Mouse (Mus musculus): ENCODE measurements around the gene Ppp2r2d. TPM values are rescaled to one million over a fixed set of nuclear protein-coding genes. Genes with fewer than 3 reads are reported as not detected.
A peak's percentile ranks its signal among the peaks of the same experiment; 100 is the strongest.

Gene Ppp2r2d
- polyA plus RNA-seq (2015; fragmentation: Nextera tagmentation; extraction: Ambion mirVana) = 22.7 and 26.6 TPM in 2 replicates

DNA sequence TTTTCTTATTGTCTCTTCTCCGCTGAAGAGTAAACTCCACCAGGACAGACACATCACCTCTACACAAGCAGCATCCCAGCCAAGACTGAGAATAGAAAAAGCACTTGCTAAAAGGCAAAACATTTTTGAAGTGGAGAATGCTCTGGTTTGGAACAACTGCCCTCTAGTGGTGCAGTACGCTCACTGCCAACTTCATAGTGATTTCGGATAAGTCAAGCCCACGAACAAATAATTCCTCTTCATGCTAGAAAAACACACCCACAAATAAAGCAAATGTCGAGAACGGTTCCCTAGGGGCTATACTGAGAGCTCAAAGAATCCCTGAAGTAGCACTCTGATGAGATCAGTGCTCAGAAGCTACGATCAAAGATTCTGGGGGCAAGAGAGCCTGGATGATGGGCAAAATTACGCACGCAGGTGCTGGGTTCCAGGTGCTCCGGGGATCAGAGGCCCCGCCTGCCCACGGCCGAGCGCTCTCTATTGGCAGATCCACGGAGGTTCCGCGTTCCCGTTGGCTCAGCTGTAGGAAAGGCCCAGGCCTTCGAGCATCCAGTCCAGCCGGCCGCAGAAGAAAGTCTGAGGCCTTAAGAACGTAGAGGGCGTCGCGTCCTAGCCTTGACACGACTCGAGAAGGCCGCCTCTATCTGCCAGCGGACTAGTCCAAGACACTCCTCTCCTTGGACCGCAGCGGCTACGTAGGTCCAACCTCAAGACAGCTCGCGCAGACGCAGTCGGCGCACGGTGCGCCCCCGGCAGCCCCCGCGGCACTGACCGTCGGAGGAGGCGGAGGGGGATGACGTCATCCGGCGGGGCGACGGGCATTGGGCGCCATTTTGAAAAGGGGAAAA is at the start of gene Ppp2r2d, which contains the start of gene Mapk1ip1:
Gene Ppp2r2d, plus strand, starts transcription at position 536 of the 848 bp plus-strand sequence.
Gene Mapk1ip1, minus strand, starts transcription at position 730 of the 848 bp plus-strand sequence.
- peaks cover 6% of the 10 kb centered on the region; the same call in 1 of the 2 replicates for H3K36me3 ChIP-seq (ENCODE audit: control insufficient read depth, insufficient read depth)
- under 1% methylated on average over 51 of the region's 51 CpGs for WGBS
- H3K9ac ChIP-seq (ENCODE audit: low read length) = peak within 1 kb of the TSS; percentile 99
- peak; percentile 95 for ATAC-seq (replicated peaks; ENCODE audit: extremely low read depth, insufficient read depth, low FRiP score)
- H3K27me3 ChIP-seq (ENCODE audit: control insufficient read depth, insufficient read depth, low read length) = no peaks in the 10 kb centered on the region
- H3K4me1 ChIP-seq (ENCODE audit: control insufficient read depth, insufficient read depth, low read length) = peaks cover 34% of the 10 kb centered on the region
- no peaks in the 10 kb centered on the region for H3K9me3 ChIP-seq (replicated peaks; ENCODE audit: control insufficient read depth, low read length)
- H3K4me3 ChIP-seq (ENCODE audit: low read length) = peak within 1 kb of the TSS; percentile 99
- H3K27ac ChIP-seq (ENCODE audit: low read length) = peak within 1 kb of the TSS; percentile 97
- peak within 1 kb of the TSS; percentile 94 for H3K4me2 ChIP-seq (ENCODE audit: low read depth, low read length)

- WGBS = 5% methylated on average over 4 of the region's 4 CpGs
- H3K4me1 ChIP-seq (ENCODE audit: control insufficient read depth, insufficient read depth, low read length) = no peaks in the 10 kb centered on the region
- H3K36me3 ChIP-seq (ENCODE audit: control insufficient read depth, insufficient read depth) = no peaks in the 10 kb centered on the region
- no peak overlapping the region for H3K4me2 ChIP-seq (ENCODE audit: low read depth, low read length)
- peaks cover 11% of the 10 kb centered on the region for H3K9me3 ChIP-seq (replicated peaks; ENCODE audit: control insufficient read depth, low read length)
- H3K9ac ChIP-seq (ENCODE audit: low read length) = no peak overlapping the region
- H3K27me3 ChIP-seq (ENCODE audit: control insufficient read depth, insufficient read depth, low read length) = no peaks in the 10 kb centered on the region
- no peak overlapping the region for H3K4me3 ChIP-seq (ENCODE audit: low read length)
- H3K27ac ChIP-seq (ENCODE audit: low read length) = no peak overlapping the region
- no peak for ATAC-seq (replicated peaks; ENCODE audit: extremely low read depth, insufficient read depth, low FRiP score)
Measured at GRCm38 (mm10) chr7:138803386-138803785, 42.5 kb upstream of the Ppp2r2d start.

DNA sequence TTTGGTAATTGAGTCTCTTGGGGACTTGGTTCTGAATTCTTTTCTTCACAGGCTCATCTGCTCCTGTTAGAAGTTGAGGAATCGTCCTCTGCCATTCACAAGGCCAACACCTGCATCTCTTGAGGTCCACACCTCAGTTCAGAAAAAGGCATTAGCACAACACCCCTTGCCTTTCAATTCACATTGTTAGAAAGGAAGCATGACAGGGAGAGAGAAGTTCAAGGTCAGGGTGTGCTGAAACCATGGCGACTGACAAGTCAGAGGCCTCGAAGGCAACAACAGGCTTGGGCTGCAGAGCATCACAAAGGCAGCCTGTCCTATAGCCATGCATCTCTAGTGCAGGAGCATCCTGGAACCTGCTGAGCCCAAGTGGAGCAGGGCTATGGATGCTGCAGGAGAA is 38.7 kb upstream of the Ppp2r2d start:
- Histone ChIP-seq H3K4me2 (ENCODE audit: low read depth, low read length) (no peak overlapping the region), H3K4me3 (ENCODE audit: low read length) (no peak overlapping the region), H3K9ac (ENCODE audit: low read length) (no peak overlapping the region), H3K27me3 (ENCODE audit: control insufficient read depth, insufficient read depth, low read length) (no peaks in the 10 kb centered on the region), H3K9me3 (replicated peaks; ENCODE audit: control insufficient read depth, low read length) (peaks cover 11% of the 10 kb centered on the region), H3K27ac (ENCODE audit: low read length) (no peak overlapping the region), H3K4me1 (ENCODE audit: control insufficient read depth, insufficient read depth, low read length) (no peaks in the 10 kb centered on the region), H3K36me3 (ENCODE audit: control insufficient read depth, insufficient read depth) (no peaks in the 10 kb centered on the region)
- 75% methylated on average over 3 of the region's 3 CpGs for WGBS
- ATAC-seq (replicated peaks; ENCODE audit: extremely low read depth, insufficient read depth, low FRiP score) = no peak

- ATAC-seq (replicated peaks; ENCODE audit: extremely low read depth, insufficient read depth, low FRiP score) = no peak
- no peaks in the 10 kb centered on the region for H3K36me3 ChIP-seq (ENCODE audit: control insufficient read depth, insufficient read depth)
- no peak overlapping the region for H3K4me3 ChIP-seq (ENCODE audit: low read length)
- no peaks in the 10 kb centered on the region for H3K9me3 ChIP-seq (replicated peaks; ENCODE audit: control insufficient read depth, low read length)
- no peak overlapping the region for H3K9ac ChIP-seq (ENCODE audit: low read length)
- H3K4me2 ChIP-seq (ENCODE audit: low read depth, low read length) = no peak overlapping the region
- no peak overlapping the region for H3K27ac ChIP-seq (ENCODE audit: low read length)
- WGBS = 70% methylated on average over 11 of the region's 11 CpGs
- no peaks in the 10 kb centered on the region for H3K4me1 ChIP-seq (ENCODE audit: control insufficient read depth, insufficient read depth, low read length)
- H3K27me3 ChIP-seq (ENCODE audit: control insufficient read depth, insufficient read depth, low read length) = no peaks in the 10 kb centered on the region
Measured at GRCm38 (mm10) chr7:138813213-138813875, 32.5 kb upstream of the Ppp2r2d start.

DNA sequence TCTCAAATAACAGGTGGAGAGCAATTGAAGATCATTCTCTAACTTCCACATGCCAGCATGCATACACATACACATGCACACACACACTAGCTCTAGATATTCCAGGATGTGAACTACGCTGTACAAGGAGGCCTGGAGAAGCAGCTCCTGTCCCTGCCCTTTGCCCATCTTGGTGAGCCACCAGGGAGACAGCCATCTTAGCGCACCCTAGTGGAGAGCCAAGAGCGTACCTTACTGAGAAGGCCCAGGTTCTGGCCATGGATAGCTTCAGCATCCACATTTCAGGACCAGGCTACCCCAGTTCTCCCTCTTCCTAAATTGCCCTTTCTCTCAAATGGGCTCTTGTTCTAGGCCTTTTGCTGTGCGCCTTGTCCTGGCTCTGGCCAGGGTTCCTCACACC is 27.6 kb upstream of the Ppp2r2d start:
- Histone ChIP-seq H3K4me3 (ENCODE audit: low read length) (no peak overlapping the region), H3K27ac (ENCODE audit: low read length) (no peak overlapping the region), H3K4me2 (ENCODE audit: low read depth, low read length) (no peak overlapping the region), H3K4me1 (ENCODE audit: control insufficient read depth, insufficient read depth, low read length) (no peaks in the 10 kb centered on the region), H3K27me3 (ENCODE audit: control insufficient read depth, insufficient read depth, low read length) (peaks cover 2% of the 10 kb centered on the region; the same call in 1 of the 2 replicates), H3K9ac (ENCODE audit: low read length) (no peak overlapping the region), H3K9me3 (replicated peaks; ENCODE audit: control insufficient read depth, low read length) (no peaks in the 10 kb centered on the region), H3K36me3 (ENCODE audit: control insufficient read depth, insufficient read depth) (no peaks in the 10 kb centered on the region)
- WGBS = 53% methylated on average over 4 of the region's 4 CpGs
- no peak for ATAC-seq (replicated peaks; ENCODE audit: extremely low read depth, insufficient read depth, low FRiP score)

- Histone ChIP-seq H3K9me3 (replicated peaks; ENCODE audit: control insufficient read depth, low read length) (no peaks in the 10 kb centered on the region), H3K27me3 (ENCODE audit: control insufficient read depth, insufficient read depth, low read length) (peaks cover 2% of the 10 kb centered on the region; the same call in 1 of the 2 replicates), H3K4me1 (ENCODE audit: control insufficient read depth, insufficient read depth, low read length) (no peaks in the 10 kb centered on the region), H3K9ac (ENCODE audit: low read length) (no peak overlapping the region), H3K27ac (ENCODE audit: low read length) (no peak overlapping the region), H3K36me3 (ENCODE audit: control insufficient read depth, insufficient read depth) (no peaks in the 10 kb centered on the region), H3K4me2 (ENCODE audit: low read depth, low read length) (no peak overlapping the region), H3K4me3 (ENCODE audit: low read length) (no peak overlapping the region)
- ATAC-seq (replicated peaks; ENCODE audit: extremely low read depth, insufficient read depth, low FRiP score) = no peak
- WGBS = 65% methylated on average over 6 of the region's 6 CpGs
Measured at GRCm38 (mm10) chr7:138824423-138824822, 21.5 kb upstream of the Ppp2r2d start.

GRCm38 (mm10) chr7:138824995-138825756 is 20.7 kb upstream of the Ppp2r2d start:
- H3K27me3 ChIP-seq (ENCODE audit: control insufficient read depth, insufficient read depth, low read length) = peaks cover 2% of the 10 kb centered on the region; the same call in 1 of the 2 replicates
- no peak overlapping the region for H3K4me3 ChIP-seq (ENCODE audit: low read length)
- 80% methylated on average over 19 of the region's 19 CpGs for WGBS
- no peaks in the 10 kb centered on the region for H3K36me3 ChIP-seq (ENCODE audit: control insufficient read depth, insufficient read depth)
- no peaks in the 10 kb centered on the region for H3K9me3 ChIP-seq (replicated peaks; ENCODE audit: control insufficient read depth, low read length)
- H3K4me1 ChIP-seq (ENCODE audit: control insufficient read depth, insufficient read depth, low read length) = no peaks in the 10 kb centered on the region
- H3K27ac ChIP-seq (ENCODE audit: low read length) = no peak overlapping the region
- H3K4me2 ChIP-seq (ENCODE audit: low read depth, low read length) = no peak overlapping the region
- no peak overlapping the region for H3K9ac ChIP-seq (ENCODE audit: low read length)
- no peak for ATAC-seq (replicated peaks; ENCODE audit: extremely low read depth, insufficient read depth, low FRiP score)

DNA sequence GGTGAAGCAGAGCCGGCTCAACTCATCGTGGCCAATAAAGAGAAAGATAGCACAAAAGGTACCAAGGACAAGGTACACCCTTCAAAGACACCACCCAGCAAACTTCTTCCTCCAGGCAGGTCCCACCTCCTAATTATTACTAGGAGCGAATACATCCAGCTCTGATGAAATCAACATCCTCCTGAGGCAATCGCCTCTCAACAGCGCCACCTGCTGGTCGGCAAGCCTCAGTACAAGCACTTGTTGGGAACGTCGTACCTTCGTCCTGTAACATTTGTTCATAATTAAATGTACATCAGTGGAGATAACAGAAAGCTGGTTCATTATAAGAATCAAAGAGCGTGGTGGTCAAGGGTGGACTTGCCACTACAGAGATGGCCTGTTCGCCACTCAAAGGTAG is 18.1 kb upstream of the Ppp2r2d start:
- no peak for ATAC-seq (replicated peaks; ENCODE audit: extremely low read depth, insufficient read depth, low FRiP score)
- H3K27me3 ChIP-seq (ENCODE audit: control insufficient read depth, insufficient read depth, low read length) = no peaks in the 10 kb centered on the region
- WGBS = 12% methylated on average over 11 of the region's 11 CpGs

More for the DNA sequence above, 18.1 kb upstream of the Ppp2r2d start:
- no peaks in the 10 kb centered on the region for H3K9me3 ChIP-seq (replicated peaks; ENCODE audit: control insufficient read depth, low read length)
- H3K27ac ChIP-seq (ENCODE audit: low read length) = no peak overlapping the region
- H3K4me1 ChIP-seq (ENCODE audit: control insufficient read depth, insufficient read depth, low read length) = no peaks in the 10 kb centered on the region
- H3K9ac ChIP-seq (ENCODE audit: low read length) = no peak overlapping the region
- no peak overlapping the region for H3K4me2 ChIP-seq (ENCODE audit: low read depth, low read length)
- H3K4me3 ChIP-seq (ENCODE audit: low read length) = no peak overlapping the region
- no peaks in the 10 kb centered on the region for H3K36me3 ChIP-seq (ENCODE audit: control insufficient read depth, insufficient read depth)
